Mouse (Mus musculus): Measurements from ENCODE around the gene Adcy6.

DNA sequence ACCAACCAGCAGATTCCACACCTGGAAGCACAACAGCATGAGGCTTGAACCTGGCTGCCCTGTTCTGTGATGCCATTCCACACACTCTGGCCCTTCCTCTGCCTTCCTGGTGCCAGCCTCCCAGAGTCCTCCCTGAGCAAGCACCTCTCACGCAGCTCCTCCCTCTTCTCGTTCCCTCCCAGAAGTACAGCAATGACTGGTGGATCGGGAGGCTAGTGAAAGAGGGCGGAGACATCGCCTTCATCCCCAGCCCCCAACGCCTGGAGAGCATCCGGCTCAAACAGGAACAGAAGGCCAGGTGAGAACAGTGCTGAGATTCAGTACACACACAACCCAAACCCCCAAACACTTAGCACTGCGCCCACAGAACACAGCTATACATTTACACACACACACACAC lies 30.3 kb upstream of the Adcy6 start:
- TF ChIP-seq POLR2A (IDR thresholded peaks at IDR 0.05; ENCODE audit: control insufficient read depth in 1 of 2, insufficient read depth in 1 of 2, low read depth in 1 of 2, low read length in 2 of 2, poor library complexity in 1 of 2) (no peak), ZKSCAN1 (IDR thresholded peaks at IDR 0.05; ENCODE audit: low read depth, low read length) (no peak), CTCF (IDR thresholded peaks at IDR 0.05 in 2 of 3, conservative IDR thresholded peaks at IDR 0.05 in 1 of 3; ENCODE audit: control insufficient read depth in 1 of 3, insufficient read depth in 1 of 3, low read depth in 2 of 3, low read length in 3 of 3, poor library complexity in 1 of 3, severe bottlenecking in 1 of 3) (no peak), E2F4 (IDR thresholded peaks at IDR 0.05; ENCODE audit: borderline replicate concordance, low read depth, low read length) (no peak), EP300 (IDR thresholded peaks at IDR 0.05; ENCODE audit: low read depth in 1 of 2, low read length in 2 of 2) (no peak)
